Mouse (Mus musculus) cortical plate, adult 2 months (tissue): ENCODE data around the gene Ccl22.

Experiments
- CTCF ChIP-seq: fragments of 200-500 bp; IDR thresholded peaks from 2 replicates; pipeline ENCODE4 v1.5.1; 2011; ENCODE audit warnings: mild to moderate bottlenecking, control low read depth, low read length; ENCODE audit not compliant: insufficient read depth; ENCODE audit errors: extremely low read depth
- POLR2A ChIP-seq: fragments of 200-500 bp; IDR thresholded peaks from 2 replicates; pipeline ENCODE4 v1.6.1; 2011; ENCODE audit warnings: mild to moderate bottlenecking, low read length, control low read depth; ENCODE audit not compliant: insufficient read depth; ENCODE audit errors: extremely low read depth

DNA sequence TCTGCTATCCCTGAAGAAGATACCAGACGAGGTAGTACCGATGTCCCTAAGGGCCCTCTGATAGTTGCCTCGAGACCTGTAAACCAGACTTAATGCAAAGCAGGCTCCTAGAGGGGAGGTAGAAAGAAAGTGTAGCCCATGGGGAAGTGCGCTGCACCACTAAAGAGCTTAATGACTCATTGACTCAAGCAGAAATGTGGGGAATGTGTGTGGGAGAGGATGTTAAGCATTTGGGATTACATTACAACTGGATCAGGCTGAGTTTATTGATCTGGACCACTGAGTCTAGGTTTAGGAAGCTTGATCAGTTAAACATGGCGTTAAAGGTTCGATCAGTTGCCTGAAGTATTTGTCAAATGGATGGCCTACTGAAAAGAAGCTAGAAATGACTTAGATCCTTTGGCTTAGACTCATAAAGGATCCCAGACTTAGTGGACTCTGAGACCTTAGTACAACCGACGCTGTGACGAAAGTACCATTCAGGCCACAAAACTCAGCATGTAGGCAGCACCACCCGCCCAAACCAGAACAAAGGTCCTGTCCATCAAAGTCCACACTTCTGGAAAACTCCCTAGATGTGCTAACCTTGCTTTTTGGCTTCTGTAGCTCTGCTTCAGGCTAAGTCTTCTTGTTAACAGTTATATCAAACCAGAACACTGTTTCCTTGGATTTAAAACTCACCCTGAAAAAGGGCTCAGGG, 44.0 kb downstream of the Ccl22 start:
- TF ChIP-seq CTCF (no peak), POLR2A (no peak)
